Mouse (Mus musculus) thymus, adult 2 months (tissue): ENCODE data around the gene Tbcb. TPM values are rescaled to one million over a fixed set of nuclear protein-coding genes. Genes with fewer than 3 reads are reported as not detected.

Experiments used
- DNase-seq: peaks from one replicate; pipeline ENCODE4 v3.0.0; 2021
- H3K27ac ChIP-seq: fragments of 200-500 bp; 2 replicates; pipeline ENCODE4 v1.5.1; 2012; ENCODE audit warnings: low read length, control low read depth; ENCODE audit not compliant: control insufficient read depth, insufficient read depth
- H3K27me3 ChIP-seq: fragments of 200-500 bp; 2 replicates; pipeline ENCODE4 v1.6.1; 2012; ENCODE audit warnings: mild to moderate bottlenecking, low read length, moderate library complexity, mixed read lengths; ENCODE audit not compliant: control insufficient read depth, insufficient read depth
- H3K36me3 ChIP-seq: fragments of 200-500 bp; 2 replicates; pipeline ENCODE4 v1.6.1; 2012; ENCODE audit warnings: mild to moderate bottlenecking, low read length, moderate library complexity; ENCODE audit not compliant: control insufficient read depth, insufficient read depth
- H3K4me1 ChIP-seq: fragments of 200-500 bp; replicated peaks from 2 replicates; pipeline ENCODE4 v1.6.1; 2012; ENCODE audit warnings: low read length; ENCODE audit not compliant: control insufficient read depth, insufficient read depth
- H3K4me3 ChIP-seq: fragments of 200-500 bp; 2 replicates; pipeline ENCODE4 v1.5.1; 2012; ENCODE audit warnings: mild to moderate bottlenecking, low read length, control low read depth, moderate library complexity; ENCODE audit not compliant: control insufficient read depth, insufficient read depth
- CTCF ChIP-seq: fragments of 200-500 bp; IDR thresholded peaks from 2 replicates; pipeline ENCODE4 v1.5.1; 2012; ENCODE audit warnings: mild to moderate bottlenecking, control low read depth, low read length, moderate library complexity, borderline replicate concordance; ENCODE audit not compliant: control insufficient read depth, poor library complexity, insufficient read depth; ENCODE audit errors: extremely low read depth
- POLR2A ChIP-seq: fragments of 200-500 bp; IDR thresholded peaks from 2 replicates; pipeline ENCODE4 v1.6.1; 2012; ENCODE audit warnings: mild to moderate bottlenecking, low read length, control low read depth, moderate library complexity; ENCODE audit not compliant: control insufficient read depth, poor library complexity, insufficient read depth; ENCODE audit errors: extremely low read depth
- WGBS: fragments of 180-500 bp; shearing (Covaris S2); methylation state at CpG from one replicate; pipeline ENCODE4 v1.1.7; 2018; 5-methylcytosine and 5-hydroxymethylcytosine counted together
- polyA plus RNA-seq: library from polyadenylated mRNA; depleted of rRNA; stranded (reverse); fragments of >200 nt; gene quantifications from 2 replicates; pipeline ENCODE4 v1.2.3, GENCODE M21; 2012; rRNA removed

Tbcb gene
- polyA plus RNA-seq, 1 experiment: 47.1 TPM

DNA sequence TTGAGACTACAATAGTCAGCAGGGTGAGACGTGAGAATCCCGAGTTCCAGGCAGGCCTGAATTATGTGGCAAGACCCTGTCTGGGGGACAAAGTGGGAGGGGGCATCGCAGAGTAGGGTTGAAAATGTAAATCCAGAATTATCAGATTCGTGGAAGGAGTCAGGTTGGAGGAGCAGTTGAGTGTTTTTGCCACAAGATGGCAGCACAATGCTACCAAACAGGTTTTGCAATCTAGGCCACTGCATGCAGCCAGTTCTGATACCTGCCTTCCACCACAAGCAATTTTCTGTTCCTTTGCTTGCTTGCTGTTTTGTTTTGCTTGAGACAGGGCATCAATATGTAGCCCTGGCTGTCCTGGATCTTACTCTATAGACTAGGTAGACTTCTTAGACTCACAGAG lies 50.8 kb downstream of the Tbcb start:
- DNase-seq: peak; percentile 71
- H3K36me3 ChIP-seq: no peaks in the 10 kb centered on the region
- no peak overlapping the region for H3K27ac ChIP-seq
- WGBS: 8% methylated on average over 4 of the region's 4 CpGs
- H3K4me3 ChIP-seq: no peak overlapping the region
- TF ChIP-seq POLR2A: no peak
- no peak for TF ChIP-seq CTCF
- H3K4me1 ChIP-seq: peaks cover 12% of the 10 kb centered on the region
- no peaks in the 10 kb centered on the region for H3K27me3 ChIP-seq

- H3K4me3 ChIP-seq: no peak overlapping the region
- WGBS: 94% methylated on average over 11 of the region's 11 CpGs
- DNase-seq: no peak
- H3K27ac ChIP-seq: no peak overlapping the region
- H3K36me3 ChIP-seq: no peaks in the 10 kb centered on the region
- no peak for TF ChIP-seq CTCF
- no peak for TF ChIP-seq POLR2A
- H3K4me1 ChIP-seq: peaks cover 8% of the 10 kb centered on the region
- no peaks in the 10 kb centered on the region for H3K27me3 ChIP-seq
These were observed 53.8 kb downstream of the Tbcb start for GRCm38 (mm10) chr7:30178256-30178655.

GRCm38 (mm10) chr7:30176474-30176873 lies 55.6 kb downstream of the Tbcb start:
- WGBS: 22% methylated on average over 12 of the region's 12 CpGs
- Histone ChIP-seq H3K4me3 (0 out of 2 replicates have a peak overlapping the region, but pooled peaks have one; percentile 10), H3K36me3 (no peaks in the 10 kb centered on the region), H3K4me1 (peaks cover 8% of the 10 kb centered on the region), H3K27ac (peak overlapping the region; percentile 75), H3K27me3 (no peaks in the 10 kb centered on the region)
- TF ChIP-seq POLR2A (peak; percentile 39; the same call in 1 of the 2 replicates), CTCF (peak; percentile 21; the same call in 1 of the 2 replicates)
- DNase-seq: peak; percentile 31

Other genes with a start within 250 kb of the Tbcb start
- 4.4 and 4.6 TPM in 2 replicates for gene Zfp568, start 248.3 kb downstream of the Tbcb start, polyA plus RNA-seq
- gene Zfp14, start 180.9 kb downstream of the Tbcb start, polyA plus RNA-seq: 2.2 and 3.3 TPM in 2 replicates
- gene Zfp82, start 159.4 kb downstream of the Tbcb start, polyA plus RNA-seq: 1.5 and 1.7 TPM in 2 replicates
- gene Gm26920, start 141.9 kb downstream of the Tbcb start, polyA plus RNA-seq: not detected in 2 replicates
- gene Zfp566, start 141.7 kb downstream of the Tbcb start, polyA plus RNA-seq: 4.4 and 6.8 TPM in 2 replicates
- gene Zfp260, start 137.5 kb downstream of the Tbcb start, polyA plus RNA-seq: 30.6 and 36.4 TPM in 2 replicates
- 5.4 and 8.1 TPM in 2 replicates for gene Zfp382, start 110.3 kb downstream of the Tbcb start, polyA plus RNA-seq
- gene Zfp146, start 62.5 kb downstream of the Tbcb start, polyA plus RNA-seq: 16.8 and 18.6 TPM in 2 replicates
- gene Cox7a1, start 48.1 kb downstream of the Tbcb start, polyA plus RNA-seq: 28.1 and 85.8 TPM in 2 replicates
- gene Capns1, start 33.5 kb downstream of the Tbcb start, polyA plus RNA-seq: 565 and 739 TPM in 2 replicates
- 131 and 157 TPM in 2 replicates for gene Polr2i, start 324 bp downstream of the Tbcb start, polyA plus RNA-seq
- gene Ovol3, start 3.5 kb upstream of the Tbcb start, polyA plus RNA-seq: 0.66 and 1.4 TPM in 2 replicates
- 0.17 and 0.26 TPM in 2 replicates for gene Thap8, start 47.8 kb upstream of the Tbcb start, polyA plus RNA-seq
- gene Wdr62, start 48.1 kb upstream of the Tbcb start, polyA plus RNA-seq: 54.1 and 66.9 TPM in 2 replicates
- gene Clip3, start 59.5 kb upstream of the Tbcb start, polyA plus RNA-seq: 2.9 and 3.3 TPM in 2 replicates
- gene Alkbh6, start 76.4 kb upstream of the Tbcb start, polyA plus RNA-seq: 159 and 192 TPM in 2 replicates
- gene Syne4, start 82.5 kb upstream of the Tbcb start, polyA plus RNA-seq: 15.4 and 16.8 TPM in 2 replicates
- 0.74 and 0.93 TPM in 2 replicates for gene E130208F15Rik, start 89.5 kb upstream of the Tbcb start, polyA plus RNA-seq
- gene Sdhaf1, start 91.6 kb upstream of the Tbcb start, polyA plus RNA-seq: 26.9 and 31.7 TPM in 2 replicates
- 0.78 and 1.1 TPM in 2 replicates for gene Lrfn3, start 130.5 kb upstream of the Tbcb start, polyA plus RNA-seq
- gene Tyrobp, start 181.5 kb upstream of the Tbcb start, polyA plus RNA-seq: 273 and 417 TPM in 2 replicates
- gene Hcst, start 187.6 kb upstream of the Tbcb start, polyA plus RNA-seq: 212 and 279 TPM in 2 replicates
- 72.8 and 77.4 TPM in 2 replicates for gene Nfkbid, start 189.5 kb upstream of the Tbcb start, polyA plus RNA-seq
- gene Aplp1, start 213.3 kb upstream of the Tbcb start, polyA plus RNA-seq: 5.9 and 6.0 TPM in 2 replicates
- 0.05 and 0.15 TPM in 2 replicates for gene Kirrel2, start 225.4 kb upstream of the Tbcb start, polyA plus RNA-seq
- 0.19 and 0.38 TPM in 2 replicates for gene Nphs1, start 226.0 kb upstream of the Tbcb start, polyA plus RNA-seq